Mouse (Mus musculus) embryonic facial prominence, embryonic 11.5 days (tissue): ENCODE data around the gene Xrcc2. TPM values are rescaled to one million over a fixed set of nuclear protein-coding genes. Genes with fewer than 3 reads are reported as not detected.

Source experiments
- ATAC-seq: fragments of 200-750 bp; cut with Nextera tagmentation; replicated peaks from 2 replicates; pipeline ENCODE4 v1.8.0; 2017; ENCODE audit warnings: low read depth; ENCODE audit not compliant: insufficient number of reproducible peaks, low FRiP score, low TSS enrichment
- DNase-seq: peaks from one replicate; pipeline ENCODE4 v3.0.0-alpha.2; 2015; ENCODE audit warnings: low spot score
- H3K27ac ChIP-seq: fragments of 300-500 bp; sonication (generic); replicated peaks from 2 replicates; pipeline ENCODE4 v1.5.1; 2014; ENCODE audit warnings: mild to moderate bottlenecking, low read depth, low read length, control low read depth
- H3K27me3 ChIP-seq: fragments of 300-500 bp; sonication (generic); 2 replicates; pipeline ENCODE4 v1.6.1; 2014; ENCODE audit warnings: mild to moderate bottlenecking, low read length, moderate library complexity, mixed read lengths; ENCODE audit not compliant: control insufficient read depth, insufficient read depth
- H3K36me3 ChIP-seq: fragments of 300-500 bp; sonication (generic); replicated peaks from 2 replicates; pipeline ENCODE4 v1.6.1; 2014; ENCODE audit warnings: low read depth, mild to moderate bottlenecking, low read length, moderate library complexity, mixed read lengths; ENCODE audit not compliant: control insufficient read depth, insufficient read depth
- H3K4me1 ChIP-seq: fragments of 300-500 bp; sonication (generic); 2 replicates; pipeline ENCODE4 v1.6.1; 2014; ENCODE audit warnings: low read length, mixed read lengths; ENCODE audit not compliant: control insufficient read depth, insufficient read depth
- H3K4me2 ChIP-seq: fragments of 300-500 bp; sonication (generic); 2 replicates; pipeline ENCODE4 v1.6.1; 2014; ENCODE audit warnings: low read depth, mild to moderate bottlenecking, control low read depth, low read length, moderate library complexity
- H3K4me3 ChIP-seq: fragments of 300-500 bp; sonication (generic); 2 replicates; pipeline ENCODE4 v1.5.1; 2014; ENCODE audit warnings: low read depth, low read length, control low read depth
- H3K9ac ChIP-seq: fragments of 300-500 bp; sonication (generic); replicated peaks from 2 replicates; pipeline ENCODE4 v1.6.1; 2014; ENCODE audit warnings: mild to moderate bottlenecking, control low read depth, low read length
- H3K9me3 ChIP-seq: fragments of 300-500 bp; sonication (generic); replicated peaks from 2 replicates; pipeline ENCODE4 v1.6.1; 2016; ENCODE audit warnings: mild to moderate bottlenecking, low read length, inconsistent platforms, mixed read lengths; ENCODE audit not compliant: control insufficient read depth
- WGBS: fragments of 180-500 bp; shearing (Covaris S2); extraction: QIAGEN DNeasy Blood & Tissue Kit; methylation state at CpG from one replicate; pipeline ENCODE4 v1.1.7; 2014; 5-methylcytosine and 5-hydroxymethylcytosine counted together
- polyA plus RNA-seq: library from polyadenylated mRNA; unstranded; fragments of >200 nt; fragmentation: Nextera tagmentation; extraction: Ambion mirVana; gene quantifications from 2 replicates; pipeline ENCODE4 v1.2.1, GENCODE M21; 2014

Gene Xrcc2
- polyA plus RNA-seq, 1 experiment from 2014 or later, result 11.5 TPM

GRCm38 (mm10) chr5:25697941-25698340 is 7.7 kb downstream of the Xrcc2 start:
- no peak overlapping the region for H3K4me2 ChIP-seq
- DNase-seq (peak; percentile 10), ATAC-seq (no peak)
- H3K9me3 ChIP-seq, result no peaks in the 10 kb centered on the region
- no peak overlapping the region for H3K9ac ChIP-seq
- no peaks in the 10 kb centered on the region for H3K4me1 ChIP-seq
- H3K27me3 ChIP-seq, result no peaks in the 10 kb centered on the region
- H3K36me3 ChIP-seq, result no peaks in the 10 kb centered on the region
- no peak overlapping the region for H3K4me3 ChIP-seq
- H3K27ac ChIP-seq, result no peak overlapping the region
- 82% methylated on average over 7 of the region's 7 CpGs for WGBS

- DNase-seq, result no peak
- Histone ChIP-seq H3K4me3 (no peak overlapping the region), H3K36me3 (no peaks in the 10 kb centered on the region; the same call in 1 of the 2 replicates), H3K9me3 (no peaks in the 10 kb centered on the region), H3K4me2 (no peak overlapping the region), H3K4me1 (no peaks in the 10 kb centered on the region), H3K27ac (no peak overlapping the region), H3K9ac (no peak overlapping the region), H3K27me3 (no peaks in the 10 kb centered on the region)
- WGBS, result 93% methylated on average over 7 of the region's 7 CpGs
- no peak for ATAC-seq
These were observed 9.4 kb downstream of the Xrcc2 start for GRCm38 (mm10) chr5:25696256-25696655.

- H3K27ac ChIP-seq, result no peak overlapping the region
- no peaks in the 10 kb centered on the region for H3K9me3 ChIP-seq
- H3K4me3 ChIP-seq, result no peak overlapping the region
- H3K4me2 ChIP-seq, result no peak overlapping the region
- ATAC-seq (no peak), DNase-seq (no peak)
- H3K4me1 ChIP-seq, result no peaks in the 10 kb centered on the region
- H3K9ac ChIP-seq, result no peak overlapping the region
- 78% methylated on average over 6 of the region's 6 CpGs for WGBS
- peaks cover 1% of the 10 kb centered on the region; the same call in 1 of the 2 replicates for H3K36me3 ChIP-seq
- no peaks in the 10 kb centered on the region for H3K27me3 ChIP-seq
These were observed 9.8 kb downstream of the Xrcc2 start for GRCm38 (mm10) chr5:25695786-25696185.

- peak; percentile 56 for DNase-seq
- Histone ChIP-seq H3K36me3 (no peaks in the 10 kb centered on the region), H3K4me1 (no peaks in the 10 kb centered on the region), H3K27ac (no peak overlapping the region), H3K27me3 (no peaks in the 10 kb centered on the region), H3K4me2 (no peak overlapping the region), H3K9ac (no peak overlapping the region), H3K9me3 (no peaks in the 10 kb centered on the region), H3K4me3 (no peak overlapping the region)
- WGBS, result 87% methylated on average over 31 of the region's 31 CpGs
- peak; percentile 68; the same call in 1 of the 2 replicates for ATAC-seq
These were observed 33.7 kb downstream of the Xrcc2 start for GRCm38 (mm10) chr5:25671696-25672520.

- Histone ChIP-seq H3K9ac (no peak overlapping the region), H3K27me3 (no peaks in the 10 kb centered on the region), H3K4me2 (no peak overlapping the region), H3K36me3 (no peaks in the 10 kb centered on the region), H3K27ac (no peak overlapping the region), H3K4me3 (no peak overlapping the region), H3K4me1 (no peaks in the 10 kb centered on the region), H3K9me3 (no peaks in the 10 kb centered on the region)
- DNase-seq, result no peak
- WGBS, result 58% methylated on average over 3 of the region's 3 CpGs
- no peak for ATAC-seq
These were observed 34.6 kb downstream of the Xrcc2 start for GRCm38 (mm10) chr5:25671051-25671450.

GRCm38 (mm10) chr5:25668306-25668705 is 37.3 kb downstream of the Xrcc2 start:
- Histone ChIP-seq H3K4me1 (no peaks in the 10 kb centered on the region), H3K36me3 (no peaks in the 10 kb centered on the region), H3K27me3 (no peaks in the 10 kb centered on the region), H3K4me3 (no peak overlapping the region), H3K4me2 (no peak overlapping the region), H3K27ac (no peak overlapping the region), H3K9me3 (no peaks in the 10 kb centered on the region), H3K9ac (no peak overlapping the region)
- DNase-seq, result no peak
- ATAC-seq, result no peak
- 81% methylated on average over 9 of the region's 9 CpGs for WGBS

- H3K4me1 ChIP-seq, result no peaks in the 10 kb centered on the region
- H3K27me3 ChIP-seq, result no peaks in the 10 kb centered on the region
- WGBS, result 61% methylated on average over 9 of the region's 9 CpGs
- H3K36me3 ChIP-seq, result no peaks in the 10 kb centered on the region
- H3K27ac ChIP-seq, result 0 out of 2 replicates have a peak overlapping the region, but pooled peaks have one; percentile 13
- H3K4me3 ChIP-seq, result no peak overlapping the region
- DNase-seq, result no peak
- ATAC-seq, result no peak
- H3K4me2 ChIP-seq, result no peak overlapping the region
- H3K9me3 ChIP-seq, result no peaks in the 10 kb centered on the region
- no peak overlapping the region for H3K9ac ChIP-seq
These were observed 38.9 kb downstream of the Xrcc2 start for GRCm38 (mm10) chr5:25666684-25667083.

GRCm38 (mm10) chr5:25666108-25666507 is 39.5 kb downstream of the Xrcc2 start:
- Histone ChIP-seq H3K36me3 (no peaks in the 10 kb centered on the region), H3K27me3 (no peaks in the 10 kb centered on the region), H3K4me1 (no peaks in the 10 kb centered on the region), H3K27ac (peak overlapping the region; percentile 56; the same call in 1 of the 2 replicates), H3K4me2 (peak overlapping the region; percentile 10), H3K9me3 (no peaks in the 10 kb centered on the region), H3K9ac (no peak overlapping the region), H3K4me3 (no peak overlapping the region)
- DNase-seq (peak; percentile 78), ATAC-seq (peak; percentile 71)
- 22% methylated on average over 4 of the region's 4 CpGs for WGBS
